Mouse (Mus musculus) ES-Bruce4 (cell line): ENCODE measurements around the gene Mast3.

Source experiments
- CTCF ChIP-seq: IDR thresholded peaks from one replicate; pipeline ENCODE4 v1.8.1; 2011; ENCODE audit warnings: low read depth, low read length
- EP300 ChIP-seq: IDR thresholded peaks from 2 replicates; pipeline ENCODE4 v1.6.1; 2011; ENCODE audit warnings: low read depth, low read length; ENCODE audit not compliant: insufficient read depth
- POLR2A ChIP-seq: IDR thresholded peaks from one replicate; pipeline ENCODE4 v1.8.1; 2011; ENCODE audit warnings: low read length; ENCODE audit not compliant: insufficient read depth

DNA sequence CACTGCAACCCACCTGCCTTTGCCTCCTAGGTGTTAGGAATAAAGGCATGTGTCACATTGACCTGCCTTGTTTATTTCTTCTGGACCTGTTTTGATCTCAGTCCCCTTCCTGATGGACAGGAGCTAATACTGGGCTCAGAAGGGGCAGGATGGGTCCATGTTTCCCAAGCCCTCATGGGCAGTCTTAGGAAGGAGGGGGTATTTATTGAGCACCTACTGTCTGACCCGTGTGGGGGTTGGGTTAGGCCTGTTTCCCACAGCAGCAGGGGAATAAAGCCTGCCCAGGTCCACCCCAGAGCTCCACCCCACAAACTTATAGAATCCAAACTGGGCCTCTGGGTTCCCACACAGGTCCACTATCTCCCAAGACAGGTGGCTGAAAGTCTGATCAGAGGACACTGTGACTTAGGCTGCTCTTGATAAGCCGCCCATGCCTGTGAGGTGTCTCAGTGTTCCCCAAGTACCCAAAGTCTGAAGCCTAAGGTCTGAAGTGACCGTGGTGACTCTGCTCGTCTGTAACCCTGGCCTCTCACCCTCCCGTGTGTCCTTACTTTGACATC lies 38.4 kb upstream of the Mast3 start:
- TF ChIP-seq CTCF (no peak), POLR2A (no peak), EP300 (no peak)
